Mouse (Mus musculus): ENCODE measurements around the gene Zbtb20.

- TF ChIP-seq POLR2A (IDR thresholded peaks at IDR 0.05; ENCODE audit: insufficient read depth, low read depth, low read length): no peak
- TF ChIP-seq CTCF (IDR thresholded peaks at IDR 0.05; ENCODE audit: insufficient read depth, low read depth, low read length): no peak
Observed at GRCm38 (mm10) chr16:43599707-43600106, 724.0 kb downstream of the Zbtb20 start.

All from olfactory bulb, adult 2 months (tissue).